Mouse (Mus musculus) MEL (cell line): ENCODE measurements around the gene Atxn3. TPM values are rescaled to one million over a fixed set of nuclear protein-coding genes. Genes with fewer than 3 reads are reported as not detected.

Experiments used
- DNase-seq: peaks from one replicate; pipeline ENCODE4 v3.0.0; 2011; ENCODE audit warnings: low read depth, low spot score
- H3K27ac ChIP-seq: 2 replicates; pipeline ENCODE4 v1.5.1; 2012; ENCODE audit warnings: low read depth, mild to moderate bottlenecking, control low read depth, low read length, moderate library complexity; ENCODE audit not compliant: control insufficient read depth
- H3K27me3 ChIP-seq, 2 experiments: fragments of 150-350 bp in 1 of 2; sonication (generic) in 1 of 2; 2 replicates each; pipeline ENCODE4 v1.6.1; 2012; ENCODE audit warnings: low read length in 2 of 2, mild to moderate bottlenecking in 2 of 2, improper control_type of control experiment in 1 of 2, moderate library complexity in 1 of 2; ENCODE audit not compliant: insufficient read depth in 2 of 2, control insufficient read depth in 1 of 2
- H3K36me3 ChIP-seq, 2 experiments: 2 replicates each; pipeline ENCODE4 v1.6.1; 2012 to 2014; ENCODE audit warnings: low read length in 2 of 2, improper control_type of control experiment in 1 of 2, inconsistent platforms in 1 of 2, mild to moderate bottlenecking in 1 of 2; ENCODE audit not compliant: insufficient read depth in 2 of 2, control insufficient read depth in 1 of 2
- H3K4me1 ChIP-seq, 2 experiments: fragments of 150-350 bp in 1 of 2; sonication (generic) in 1 of 2; 2 replicates each; pipeline ENCODE4 v1.6.1; 2012; ENCODE audit warnings: low read length in 2 of 2, improper control_type of control experiment in 1 of 2, mild to moderate bottlenecking in 1 of 2; ENCODE audit not compliant: insufficient read depth in 2 of 2, control insufficient read depth in 1 of 2
- H3K4me3 ChIP-seq, 2 experiments: fragments of 150-350 bp in 1 of 2; sonication (generic) in 1 of 2; 2 replicates each; pipeline ENCODE4 v1.5.1; 2012; ENCODE audit warnings: low read depth in 2 of 2, low read length in 2 of 2, mild to moderate bottlenecking in 2 of 2, moderate library complexity in 2 of 2, control low read depth in 1 of 2, improper control_type of control experiment in 1 of 2; ENCODE audit not compliant: control insufficient read depth in 1 of 2, insufficient read depth in 1 of 2
- H3K79me2 ChIP-seq: 2 replicates; pipeline ENCODE4 v1.6.1; 2012; ENCODE audit warnings: mild to moderate bottlenecking, low read length, moderate library complexity; ENCODE audit not compliant: control insufficient read depth, poor library complexity, insufficient read depth
- H3K9ac ChIP-seq: 2 replicates; pipeline ENCODE4 v1.6.1; 2012; ENCODE audit warnings: low read depth, mild to moderate bottlenecking, control low read depth, low read length, moderate library complexity; ENCODE audit not compliant: control insufficient read depth, poor library complexity, severe bottlenecking
- H3K9me3 ChIP-seq: fragments of 150-350 bp; sonication (generic); replicated peaks from 2 replicates; pipeline ENCODE4 v1.6.1; 2012; ENCODE audit warnings: mild to moderate bottlenecking, low read length, improper control_type of control experiment, moderate library complexity; ENCODE audit not compliant: insufficient read depth
- CHD1 ChIP-seq: IDR thresholded peaks from 2 replicates; pipeline ENCODE4 v1.6.1; 2012; ENCODE audit warnings: low read depth, mild to moderate bottlenecking, inconsistent platforms, low read length, improper control_type of control experiment
- EP300 ChIP-seq, 2 experiments: IDR thresholded peaks; 2 replicates each; pipeline ENCODE4 v1.6.1; 2011; ENCODE audit warnings: improper control_type of control experiment in 2 of 2, low read length in 2 of 2, low read depth in 1 of 2, mild to moderate bottlenecking in 1 of 2
- GABPA ChIP-seq: IDR thresholded peaks from 2 replicates; pipeline ENCODE4 v1.6.1; 2012; ENCODE audit warnings: low read depth, mild to moderate bottlenecking, inconsistent platforms, low read length, improper control_type of control experiment, moderate library complexity
- GATA1 ChIP-seq: IDR thresholded peaks from 2 replicates; pipeline ENCODE4 v1.6.1; 2011; ENCODE audit warnings: low read depth, low read length, improper control_type of control experiment
- KAT2A ChIP-seq: conservative IDR thresholded peaks from 2 replicates; pipeline ENCODE4 v1.6.1; 2012; ENCODE audit warnings: low read depth, low read length, improper control_type of control experiment, inconsistent platforms
- MAX ChIP-seq: IDR thresholded peaks from 2 replicates; pipeline ENCODE4 v1.6.1; 2011; ENCODE audit warnings: low read length, improper control_type of control experiment
- MAZ ChIP-seq: IDR thresholded peaks from 2 replicates; pipeline ENCODE4 v1.6.1; 2012; ENCODE audit warnings: low read depth, mild to moderate bottlenecking, inconsistent platforms, low read length, improper control_type of control experiment
- MEF2A ChIP-seq: IDR thresholded peaks from 2 replicates; pipeline ENCODE4 v1.6.1; 2014; ENCODE audit warnings: low read depth, mild to moderate bottlenecking, inconsistent platforms, low read length, improper control_type of control experiment; ENCODE audit not compliant: poor library complexity, insufficient replicate concordance, severe bottlenecking; ENCODE audit errors: extremely low read depth
- MXI1 ChIP-seq: IDR thresholded peaks from 2 replicates; pipeline ENCODE4 v1.6.1; 2011; ENCODE audit warnings: mild to moderate bottlenecking, low read depth, low read length, improper control_type of control experiment
- MYB ChIP-seq: IDR thresholded peaks from 2 replicates; pipeline ENCODE4 v1.6.1; 2011; ENCODE audit warnings: mild to moderate bottlenecking, low read depth, low read length, improper control_type of control experiment
- MYC ChIP-seq: IDR thresholded peaks from 2 replicates; pipeline ENCODE4 v1.6.1; 2011; ENCODE audit warnings: low read depth, mild to moderate bottlenecking, low read length, improper control_type of control experiment, moderate library complexity
- NELFE ChIP-seq: IDR thresholded peaks from 2 replicates; pipeline ENCODE4 v1.6.1; 2011; ENCODE audit warnings: low read depth, low read length, improper control_type of control experiment
- NRF1 ChIP-seq: IDR thresholded peaks from 2 replicates; pipeline ENCODE4 v1.6.1; 2014; ENCODE audit warnings: low read depth, mild to moderate bottlenecking, inconsistent platforms, low read length, improper control_type of control experiment, moderate library complexity; ENCODE audit not compliant: poor library complexity, insufficient read depth, severe bottlenecking
- POLR2A ChIP-seq, 2 experiments: IDR thresholded peaks; 2 replicates each; pipeline ENCODE4 v1.6.1; 2011 to 2012; ENCODE audit warnings: low read length in 2 of 2, mild to moderate bottlenecking in 2 of 2, control low read depth in 1 of 2, improper control_type of control experiment in 1 of 2, low read depth in 1 of 2, moderate library complexity in 1 of 2; ENCODE audit not compliant: control insufficient read depth in 1 of 2, insufficient read depth in 1 of 2, poor library complexity in 1 of 2
- POLR2AphosphoS2 ChIP-seq: IDR thresholded peaks from 2 replicates; pipeline ENCODE4 v1.6.1; 2011; ENCODE audit warnings: low read length, improper control_type of control experiment
- POLR2AphosphoS5 ChIP-seq: IDR thresholded peaks from 2 replicates; pipeline ENCODE4 v1.6.1; 2012; ENCODE audit warnings: low read depth, borderline replicate concordance, mild to moderate bottlenecking, inconsistent platforms, low read length, moderate library complexity, mixed read lengths
- RAD21 ChIP-seq: IDR thresholded peaks from 2 replicates; pipeline ENCODE4 v1.6.1; 2011; ENCODE audit warnings: mild to moderate bottlenecking, low read depth, low read length, improper control_type of control experiment
- RCOR1 ChIP-seq: IDR thresholded peaks from 2 replicates; pipeline ENCODE4 v1.6.1; 2012; ENCODE audit warnings: low read depth, mild to moderate bottlenecking, inconsistent platforms, low read length, improper control_type of control experiment
- SIN3A ChIP-seq: IDR thresholded peaks from 2 replicates; pipeline ENCODE4 v1.6.1; 2012; ENCODE audit warnings: low read length, improper control_type of control experiment, inconsistent platforms
- TAL1 ChIP-seq: IDR thresholded peaks from 2 replicates; pipeline ENCODE4 v1.6.1; 2012; ENCODE audit warnings: mild to moderate bottlenecking, inconsistent platforms, low read length, moderate library complexity, mixed read lengths
- TBP ChIP-seq: IDR thresholded peaks from 2 replicates; pipeline ENCODE4 v1.8.0; 2011; ENCODE audit warnings: low read depth, low read length, improper control_type of control experiment
- UBTF ChIP-seq: IDR thresholded peaks from 2 replicates; pipeline ENCODE4 v1.6.1; 2012; ENCODE audit warnings: low read depth, mild to moderate bottlenecking, inconsistent platforms, low read length, improper control_type of control experiment, moderate library complexity, borderline replicate concordance; ENCODE audit not compliant: insufficient read depth
- USF1 ChIP-seq: IDR thresholded peaks from 2 replicates; pipeline ENCODE4 v1.6.1; 2014; ENCODE audit warnings: low read depth, mild to moderate bottlenecking, inconsistent platforms, low read length, improper control_type of control experiment, moderate library complexity
- ZKSCAN1 ChIP-seq: IDR thresholded peaks from 2 replicates; pipeline ENCODE4 v1.6.1; 2012; ENCODE audit warnings: low read depth, mild to moderate bottlenecking, inconsistent platforms, low read length, improper control_type of control experiment, moderate library complexity
- ZNF384 ChIP-seq: IDR thresholded peaks from 2 replicates; pipeline ENCODE4 v1.6.1; 2012; ENCODE audit warnings: low read depth, mild to moderate bottlenecking, inconsistent platforms, low read length, improper control_type of control experiment
- polyA plus RNA-seq, 2 experiments: library from polyadenylated mRNA; stranded (reverse) in 1 of 2; unstranded in 1 of 2; fragments of >175 nt in 1 of 2; fragments of >200 nt in 1 of 2; gene quantifications; 2 replicates each; pipeline versions ENCODE4 v1.2.1 to v1.2.4; 2012; ENCODE audit warnings: low replicate concordance in 2 of 2, low read depth in 1 of 2; ENCODE audit not compliant: insufficient read length in 2 of 2, insufficient read depth in 1 of 2, missing spikeins in 1 of 2
- total RNA-seq: library from RNA; depleted of rRNA; stranded (reverse); fragments of 300-350 nt; gene quantifications from 2 replicates; pipeline ENCODE4 v1.2.3, GENCODE M21; 2012

Atxn3 gene
- total and polyA plus RNA-seq, 3 experiments = 21.8 to 400 (median 27.8) TPM

- Histone ChIP-seq H3K4me3 (no peak overlapping the region), H3K27ac (no peak overlapping the region), H3K9me3 (no peaks in the 10 kb centered on the region), H3K36me3 (peaks cover 0 to 19% of the 10 kb centered on the region in 2 experiments; a peak in 2 of 4 replicates), H3K4me1 (no peaks in the 10 kb centered on the region), H3K27me3 (no peaks in the 10 kb centered on the region), H3K9ac (no peak overlapping the region), H3K79me2 (no peaks in the 10 kb centered on the region)
- DNase-seq = no peak
- no peak for TF ChIP-seq SIN3A
- TF ChIP-seq CHD1 = no peak
- TF ChIP-seq TAL1 = no peak
- TF ChIP-seq GATA1 = no peak
- TF ChIP-seq USF1 = no peak
- no peak for TF ChIP-seq MEF2A
- TF ChIP-seq POLR2A (IDR thresholded peaks at IDR 0.05; ENCODE audit: control insufficient read depth in 1 of 2, insufficient read depth in 1 of 2, low read depth in 1 of 2, low read length in 2 of 2, poor library complexity in 1 of 2) = no peak
- no peak for TF ChIP-seq EP300 (IDR thresholded peaks at IDR 0.05; ENCODE audit: low read depth in 1 of 2, low read length in 2 of 2)
- TF ChIP-seq ZKSCAN1 = no peak
- no peak for TF ChIP-seq TBP
- no peak for TF ChIP-seq POLR2AphosphoS5
- TF ChIP-seq, all 39 proteins: peak for 0
Measured at GRCm38 (mm10) chr12:101888312-101888711, 69.7 kb downstream of the Atxn3 start.

- Histone ChIP-seq H3K27ac (no peak overlapping the region), H3K9me3 (no peaks in the 10 kb centered on the region), H3K4me1 (no peaks in the 10 kb centered on the region), H3K36me3 (peaks cover 0 to 21% of the 10 kb centered on the region in 2 experiments; a peak in 2 of 4 replicates), H3K4me3 (no peak overlapping the region), H3K79me2 (no peaks in the 10 kb centered on the region), H3K9ac (no peak overlapping the region), H3K27me3 (no peaks in the 10 kb centered on the region)
- DNase-seq = no peak
- TF ChIP-seq MEF2A (no peak), KAT2A (no peak), RAD21 (no peak), GATA1 (no peak), POLR2AphosphoS2 (no peak), RCOR1 (no peak), MYB (no peak), SIN3A (no peak), NRF1 (no peak), CHD1 (no peak), MAZ (no peak), MXI1 (no peak), UBTF (no peak), POLR2AphosphoS5 (no peak), MAX (no peak), USF1 (no peak), ZNF384 (no peak), NELFE (no peak), MYC (no peak), GABPA (no peak)
Measured at GRCm38 (mm10) chr12:101884926-101885325, 73.1 kb downstream of the Atxn3 start.
